Mouse (Mus musculus) adrenal gland, postnatal 14 days (tissue): Measurements from ENCODE around the gene Megf6. TPM values are rescaled to one million over a fixed set of nuclear protein-coding genes. Genes with fewer than 3 reads are reported as not detected.

Experiments used
- DNase-seq: peaks from one replicate; pipeline ENCODE4 v3.0.0; 2021; ENCODE audit warnings: mixed read lengths
- long read RNA-seq, 2 experiments: library from polyadenylated mRNA; stranded (forward); transcript quantifications; one replicate each; pipeline ENCODE4 v2.0.0; 2021
- total RNA-seq: library from RNA; stranded (reverse); gene quantifications from 2 replicates; pipeline ENCODE4 v1.2.3, GENCODE M21; 2021

Megf6 gene
- total RNA-seq, result 7.3 and 8.3 TPM in 2 replicates
- long read RNA-seq, experiment 1, partial matches to known transcripts, result 0 of 3 reads
- long read RNA-seq, experiment 1, other reads (novel, unspliced or antisense), result 2 of 3 reads
- long read RNA-seq, experiment 2, full-length matches to known transcripts, result 1 of 2 reads
- long read RNA-seq, experiment 2, partial matches to known transcripts, result 0 of 2 reads
- long read RNA-seq, experiment 2, other reads (novel, unspliced or antisense), result 1 of 2 reads

DNA sequence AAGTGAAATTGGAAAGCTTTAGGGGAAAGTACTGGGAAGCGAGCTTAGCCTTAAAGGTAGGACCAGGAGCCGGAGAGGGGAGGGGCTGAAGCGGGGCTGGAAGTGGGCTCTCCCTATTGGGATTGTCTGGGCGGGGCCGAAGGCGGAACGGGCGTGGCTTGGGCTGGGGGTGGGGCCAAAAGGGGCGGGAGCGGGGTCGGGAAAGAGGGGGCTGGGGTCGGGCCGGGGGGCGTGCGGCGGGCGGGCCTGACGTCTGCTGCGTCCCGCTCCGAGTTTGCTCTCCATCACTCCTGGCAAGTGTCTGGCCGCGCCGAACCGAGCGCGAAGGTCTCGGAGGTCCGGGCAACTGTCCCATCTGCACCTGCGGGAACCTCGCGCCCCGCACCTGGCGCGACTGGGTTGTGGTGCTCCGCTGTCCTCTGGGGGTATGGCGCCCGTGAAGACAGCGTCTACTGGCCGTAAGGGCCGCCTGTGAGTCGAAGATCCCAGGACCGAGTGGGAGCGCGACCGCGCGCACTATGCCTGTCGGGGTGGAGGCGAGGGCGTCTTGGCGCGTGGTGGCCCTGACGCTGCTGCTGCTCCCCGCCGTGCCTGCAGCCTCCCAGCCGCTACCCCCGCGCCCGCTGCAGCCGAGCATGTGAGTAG is at the start of gene Megf6:
Gene Megf6, plus strand, starts transcription at position 225 of the 645 bp plus-strand sequence.
- DNase-seq, result no peak

DNA sequence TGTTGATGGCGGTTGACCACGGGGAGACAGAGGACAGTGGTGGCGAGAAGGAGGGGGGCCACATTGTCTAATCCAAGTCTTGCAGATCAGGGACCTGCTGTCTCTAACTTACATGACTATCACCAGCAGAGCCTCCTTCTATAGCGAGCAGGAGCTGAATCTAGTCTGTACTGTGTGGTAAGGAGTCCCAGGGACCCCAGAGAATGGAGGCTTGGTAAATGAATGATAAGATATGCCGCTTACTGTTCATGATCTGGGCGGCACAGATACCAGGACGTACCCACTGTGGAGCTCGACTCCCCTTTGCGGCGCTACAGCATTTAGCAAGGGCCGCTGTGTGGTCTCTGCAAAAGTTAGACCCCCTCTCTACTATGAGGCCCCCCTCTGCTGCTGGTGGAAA is 48.7 kb upstream of the Megf6 start:
- DNase-seq, result no peak

DNA sequence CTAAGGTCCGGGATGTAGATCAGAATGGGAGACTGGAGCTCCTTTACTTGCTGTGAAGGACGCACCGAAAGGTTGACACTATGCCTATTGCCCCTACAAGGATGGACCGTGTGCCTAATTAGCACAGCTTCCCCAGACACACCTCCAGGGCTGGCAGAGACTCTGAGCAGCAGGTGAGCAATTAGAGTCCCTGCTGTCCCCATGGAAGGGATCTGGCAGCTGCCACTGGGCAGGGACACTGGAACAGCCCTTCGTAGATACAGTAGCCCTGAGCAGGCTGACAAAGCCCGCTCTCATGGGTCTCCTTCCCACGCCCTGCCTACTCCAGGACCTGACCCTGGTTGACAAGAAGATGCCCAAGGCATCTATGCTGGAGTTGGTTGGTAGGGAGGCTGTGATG is 48.2 kb upstream of the Megf6 start:
- DNase-seq, result no peak

DNA sequence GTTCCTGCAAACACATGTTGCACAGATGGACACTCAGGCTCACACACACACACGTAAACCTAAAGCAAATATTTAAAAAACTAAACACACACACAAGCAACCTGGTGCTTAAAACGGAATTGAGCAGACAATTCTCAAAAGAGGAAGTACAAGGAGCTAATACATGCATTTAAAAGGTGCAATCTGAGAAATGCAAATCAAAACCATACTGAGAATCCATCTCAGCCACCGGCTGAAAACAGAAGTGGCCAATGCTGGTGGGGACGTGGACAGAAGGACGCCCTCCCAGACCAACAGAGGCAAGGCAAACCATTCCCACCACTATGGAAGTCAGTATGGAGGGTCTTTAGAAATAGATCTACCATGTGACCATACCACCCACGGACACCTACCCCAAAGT is 47.0 kb upstream of the Megf6 start:
- DNase-seq, result no peak

DNA sequence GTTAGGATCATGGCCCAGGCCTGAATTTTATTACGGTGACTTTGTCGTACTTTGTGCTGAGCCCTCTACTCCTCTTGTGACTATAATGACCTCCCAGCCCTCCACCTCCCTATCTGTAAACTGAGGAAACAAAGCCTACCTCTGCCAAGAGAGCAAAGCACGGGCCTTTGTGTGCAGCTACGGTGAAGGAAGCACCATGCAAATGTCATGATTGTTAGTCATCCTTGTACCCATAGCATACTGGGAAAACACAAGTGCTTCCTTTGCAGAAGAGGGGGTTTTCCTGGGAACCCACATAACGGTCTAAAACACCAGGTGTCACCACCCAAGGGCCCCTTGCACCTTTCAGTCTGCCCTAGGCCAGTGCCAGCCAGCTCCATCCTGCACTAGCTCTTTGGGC is 45.3 kb upstream of the Megf6 start:
- no peak for DNase-seq

DNA sequence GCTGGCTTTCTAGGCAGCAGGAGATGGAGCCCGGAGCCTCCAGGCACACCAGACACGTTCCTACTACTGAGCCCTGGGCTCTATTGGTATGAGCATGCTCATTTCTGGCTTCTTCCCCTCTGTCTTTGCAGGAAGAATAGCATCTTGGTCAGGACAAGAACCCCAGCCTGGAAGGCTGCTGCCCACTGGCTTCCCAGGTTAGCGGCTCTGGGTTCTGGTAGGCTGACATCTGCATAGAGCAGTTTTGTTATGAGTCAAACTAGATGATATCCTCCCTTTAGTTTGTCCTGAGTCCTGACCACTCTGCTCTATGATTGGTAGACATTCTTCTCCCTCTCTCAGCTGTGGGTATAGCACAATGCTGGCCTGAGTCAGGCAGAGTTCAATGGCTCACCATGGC is 43.3 kb upstream of the Megf6 start:
- DNase-seq, result no peak

DNA sequence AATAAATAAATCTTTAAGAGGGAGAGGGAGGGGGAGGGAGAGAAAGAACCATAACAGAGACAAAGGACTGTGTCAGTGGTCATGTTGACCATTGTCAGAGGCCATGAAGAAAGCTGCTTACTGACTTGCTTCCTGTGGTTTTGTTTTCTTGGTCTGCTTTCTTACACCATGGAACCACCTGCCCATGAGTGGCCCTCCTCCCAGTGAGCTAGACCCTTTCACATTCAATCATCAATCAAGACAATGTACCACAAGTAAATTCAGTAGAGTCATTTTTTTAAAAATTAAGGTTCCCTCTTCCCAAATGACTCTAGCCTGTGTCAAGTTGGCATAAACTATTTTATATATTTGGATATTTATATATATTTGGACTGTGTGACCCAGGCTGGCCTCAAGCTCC is 40.6 kb upstream of the Megf6 start:
- no peak for DNase-seq

DNA sequence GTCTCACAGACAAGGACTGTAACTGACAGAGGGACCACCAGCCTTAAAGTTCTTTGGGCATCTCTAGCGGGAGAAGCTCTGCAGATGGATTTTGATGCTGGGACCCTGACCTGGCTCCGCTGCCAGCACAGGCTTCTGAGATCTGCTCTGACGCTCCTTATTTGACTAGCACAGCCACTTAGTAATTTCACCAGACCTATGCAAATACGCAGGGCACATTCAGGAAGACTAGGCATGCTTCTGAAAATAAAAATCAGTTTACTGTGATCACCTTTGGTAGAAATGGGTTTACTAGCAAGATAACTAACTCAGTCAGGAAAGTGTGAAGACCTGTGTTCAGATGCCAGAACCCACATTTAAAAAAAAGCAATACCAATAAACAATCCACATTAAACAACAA is 38.6 kb upstream of the Megf6 start:
- DNase-seq, result no peak

DNA sequence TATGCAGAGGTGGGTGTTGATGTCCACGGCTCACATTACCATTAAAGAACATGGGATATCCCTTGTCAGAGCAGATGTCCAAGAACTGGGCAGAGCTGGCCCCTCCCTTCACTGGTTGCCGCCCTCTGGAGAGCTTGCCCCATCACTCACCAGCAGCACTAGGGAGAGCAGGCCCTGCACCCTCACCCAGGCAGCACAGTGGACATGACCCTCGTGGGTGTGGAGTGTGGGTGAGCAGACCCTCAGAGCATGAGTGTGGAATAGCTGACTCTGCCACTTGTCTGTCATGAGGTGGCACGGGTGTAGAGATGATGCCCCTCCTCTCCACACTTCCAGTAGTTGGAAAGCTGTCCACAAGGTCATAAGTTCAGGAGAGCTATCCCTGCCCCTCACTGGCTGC is 35.7 kb upstream of the Megf6 start:
- no peak for DNase-seq

DNA sequence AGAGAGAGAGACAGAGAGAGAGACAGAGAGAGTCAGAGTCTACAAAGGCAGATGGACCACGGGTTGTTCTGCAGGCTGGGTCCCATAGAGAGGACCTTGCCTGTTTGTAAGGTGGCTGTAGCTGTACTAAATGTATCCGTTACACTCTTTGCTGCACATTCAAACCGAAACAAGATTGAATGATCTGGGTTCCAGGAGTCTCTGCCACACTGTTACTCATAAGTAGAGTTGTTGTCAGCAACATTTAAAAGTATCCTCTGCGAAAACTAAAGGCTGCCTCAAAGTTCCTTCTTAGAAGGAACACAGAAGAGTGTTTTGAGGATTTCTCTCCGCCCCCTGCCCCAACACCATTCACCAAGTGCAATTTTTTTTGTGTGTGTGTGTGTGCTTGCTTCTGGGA is 33.4 kb upstream of the Megf6 start:
- DNase-seq, result no peak

DNA sequence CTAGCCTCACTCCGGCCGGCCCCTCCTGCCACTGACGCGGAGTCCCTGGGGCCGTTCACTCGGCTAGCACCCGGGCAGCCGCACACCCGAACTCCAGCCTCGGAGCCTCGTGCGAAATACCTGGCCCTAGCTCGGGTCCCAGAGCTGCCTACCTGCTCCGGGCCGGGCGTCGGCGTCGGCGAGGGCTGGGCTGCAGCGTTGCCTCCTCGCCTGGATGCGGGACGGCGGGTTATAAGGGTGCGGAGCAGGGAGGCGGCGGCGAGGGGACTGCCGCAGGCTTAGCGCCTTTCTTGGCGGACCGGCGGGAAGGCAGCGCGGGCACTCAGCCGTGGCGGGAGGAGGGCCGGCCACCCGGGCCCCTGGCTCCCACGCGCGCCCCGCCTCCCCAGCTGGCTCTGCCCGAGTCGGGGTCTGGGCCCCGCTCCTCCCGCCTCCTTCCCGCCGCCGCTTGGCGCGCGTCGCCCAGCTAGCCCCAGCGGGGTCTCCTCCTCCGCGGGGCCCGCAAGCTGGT is 30.8 kb upstream of the Megf6 start:
- peak; percentile 26 for DNase-seq

DNA sequence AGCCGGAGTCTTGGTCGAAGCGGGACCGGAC is 30.5 kb upstream of the Megf6 start, which contains the start of gene Trp73:
Gene Trp73, minus strand, starts transcription at position 27 of the 31 bp plus-strand sequence.
- no peak for DNase-seq

DNA sequence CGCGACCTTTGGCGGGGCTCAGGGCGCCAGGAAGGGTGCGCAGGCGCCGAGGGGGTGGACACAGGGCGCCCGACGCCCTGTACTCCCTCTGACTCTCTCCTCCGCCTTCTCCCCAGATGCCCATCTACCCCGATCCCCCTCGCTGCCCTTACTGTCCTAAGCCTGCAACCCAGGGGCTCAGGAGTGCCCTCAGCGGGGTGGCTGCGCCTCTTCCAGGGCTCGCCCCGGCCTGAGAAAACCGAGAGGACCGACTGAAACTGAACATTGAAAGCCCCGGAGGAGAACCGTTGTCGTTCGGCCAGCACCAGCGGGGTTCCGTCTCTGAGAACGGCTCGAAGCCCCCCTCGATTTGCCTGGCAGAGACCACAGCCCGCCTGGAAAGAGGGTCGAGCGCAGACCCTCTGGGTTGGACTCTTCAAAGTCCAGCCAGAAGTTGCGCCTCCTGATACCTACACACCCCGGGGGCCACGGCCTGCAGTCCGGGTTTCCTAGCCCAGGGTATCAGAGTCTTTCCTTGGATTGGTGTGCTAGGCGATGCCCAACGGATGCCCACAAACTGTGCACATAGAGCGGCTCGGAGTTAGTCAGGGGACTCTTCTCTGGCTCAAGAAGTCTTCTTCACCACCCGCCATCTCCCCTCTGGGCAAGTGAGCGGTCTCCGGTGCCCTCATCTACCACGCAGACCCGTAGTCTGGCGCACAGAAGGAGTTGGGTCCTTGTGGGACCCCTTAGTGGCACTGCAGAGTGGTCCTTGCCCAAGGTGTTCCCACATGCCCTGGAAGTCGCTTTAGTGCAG is 30.1 kb upstream of the Megf6 start:
- no peak for DNase-seq

DNA sequence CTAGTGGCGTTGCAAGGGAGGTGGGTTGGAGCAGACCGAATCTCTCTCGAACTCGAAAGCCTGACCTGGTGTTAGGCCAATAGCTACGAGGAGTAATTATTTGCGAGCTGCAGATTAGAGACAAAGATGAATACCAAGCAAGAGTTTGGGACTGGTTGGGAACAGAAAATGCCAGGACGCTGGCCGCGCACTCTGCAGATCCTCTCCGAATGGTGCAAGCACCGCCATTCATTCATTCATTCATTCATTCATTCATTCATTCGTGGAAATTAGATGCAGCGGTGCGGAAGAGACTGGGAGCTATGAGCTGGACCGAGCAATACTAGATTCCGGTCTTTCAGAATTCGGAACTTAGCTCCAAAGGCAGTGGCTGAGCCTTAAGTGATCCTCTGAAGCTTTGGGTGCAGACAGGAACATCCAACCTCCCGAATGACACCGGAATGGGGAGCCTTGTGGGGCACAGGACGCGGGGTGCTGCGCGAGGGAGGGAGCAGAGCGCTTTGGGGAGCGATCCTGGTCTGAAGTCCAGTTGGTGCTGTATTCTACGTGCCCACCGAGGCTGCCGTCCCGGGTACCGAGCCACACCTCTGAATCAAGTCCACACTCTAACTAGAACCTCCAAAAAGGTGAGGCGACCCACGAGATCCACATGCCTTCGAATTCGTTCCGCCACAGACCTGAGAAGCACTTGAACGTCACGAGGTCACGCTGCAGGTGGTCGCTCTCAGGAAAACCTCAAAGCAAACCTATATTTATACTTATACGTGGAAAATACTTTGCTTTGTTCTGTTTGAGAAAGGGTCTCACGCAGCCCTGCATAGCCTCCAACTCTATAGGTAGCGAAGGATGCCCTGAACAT is 29.3 kb upstream of the Megf6 start:
- no peak for DNase-seq

DNA sequence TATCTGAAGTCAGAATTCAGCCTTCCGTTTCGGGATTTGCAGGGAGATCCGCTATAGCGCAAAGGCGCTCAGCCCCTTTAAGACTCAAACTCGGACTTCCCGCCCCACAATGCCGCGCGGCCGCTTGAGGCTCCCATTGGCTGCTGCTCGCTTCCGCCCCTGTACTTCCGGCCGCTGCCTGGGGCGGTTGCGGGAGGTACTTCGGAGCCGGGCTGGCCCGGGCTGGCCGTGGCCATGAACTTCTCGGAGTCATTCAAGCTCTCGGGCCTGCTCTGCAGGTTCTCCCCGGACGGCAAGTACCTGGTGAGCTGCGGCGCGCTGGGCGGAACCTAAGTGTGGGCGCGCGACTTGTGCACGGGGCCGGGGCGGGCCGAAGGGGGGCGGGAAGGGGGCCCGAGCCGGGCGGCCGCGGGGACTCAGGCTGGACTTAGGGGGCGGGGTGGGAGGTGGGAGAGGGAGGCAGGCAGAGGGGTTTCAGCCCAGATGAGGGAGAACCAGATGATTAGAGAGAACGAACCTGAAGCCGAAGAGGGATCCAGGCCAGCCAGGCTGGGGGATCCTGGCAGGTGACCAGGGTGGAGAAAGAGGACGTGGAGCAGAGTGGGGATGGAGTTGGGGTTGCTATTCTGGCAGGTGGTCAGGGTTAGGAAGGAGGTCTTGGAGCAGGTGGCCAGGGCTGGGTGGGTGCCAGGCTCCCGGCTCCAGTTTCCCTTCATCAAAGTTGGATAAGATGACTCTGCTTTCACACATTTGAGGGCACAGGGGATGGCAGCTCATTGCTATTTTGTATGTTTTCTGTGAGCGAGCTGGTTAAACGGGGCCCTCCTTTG is 28.1 kb upstream of the Megf6 start, which contains the start of gene Wrap73:
Gene Wrap73, plus strand, starts transcription at position 162 of the 830 bp plus-strand sequence.
- DNase-seq, result peak; percentile 95

DNA sequence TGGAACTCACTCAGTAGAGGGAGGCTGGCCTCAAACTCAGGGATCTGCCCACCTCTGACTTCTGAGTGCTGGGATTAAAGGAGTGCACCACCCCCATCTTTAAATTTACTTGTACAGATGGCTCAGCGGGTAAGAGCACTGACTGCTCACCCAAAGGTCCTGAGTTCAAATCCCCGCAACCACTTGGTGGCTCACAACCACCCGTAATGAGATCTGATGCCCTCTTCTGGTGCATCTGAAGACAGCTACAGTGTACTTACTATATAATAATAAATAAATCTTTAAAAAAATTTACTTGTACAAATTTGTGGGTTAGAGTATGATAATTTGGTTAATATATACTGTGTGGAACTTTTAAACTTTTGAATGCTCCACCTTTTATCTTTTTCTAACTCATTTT is 25.8 kb upstream of the Megf6 start:
- no peak for DNase-seq

DNA sequence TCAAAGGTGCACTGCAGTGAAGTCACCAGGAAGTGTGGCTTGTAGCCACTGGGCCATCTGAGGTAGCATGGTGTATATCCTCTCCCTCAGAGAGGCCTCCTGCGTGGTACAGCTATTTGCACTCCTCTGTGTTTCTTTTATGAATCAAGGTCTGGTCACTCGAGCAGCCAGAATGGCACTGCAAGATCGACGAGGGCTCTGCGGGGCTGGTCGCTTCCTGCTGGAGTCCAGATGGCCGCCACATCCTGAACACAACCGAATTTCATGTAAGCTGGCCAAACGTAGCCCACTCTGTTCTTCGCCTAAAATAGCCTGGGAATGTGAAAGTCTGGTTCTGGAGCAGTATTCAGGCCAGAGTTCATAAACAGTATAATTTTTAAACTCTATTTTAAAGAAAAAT is 24.2 kb upstream of the Megf6 start:
- DNase-seq, result no peak

DNA sequence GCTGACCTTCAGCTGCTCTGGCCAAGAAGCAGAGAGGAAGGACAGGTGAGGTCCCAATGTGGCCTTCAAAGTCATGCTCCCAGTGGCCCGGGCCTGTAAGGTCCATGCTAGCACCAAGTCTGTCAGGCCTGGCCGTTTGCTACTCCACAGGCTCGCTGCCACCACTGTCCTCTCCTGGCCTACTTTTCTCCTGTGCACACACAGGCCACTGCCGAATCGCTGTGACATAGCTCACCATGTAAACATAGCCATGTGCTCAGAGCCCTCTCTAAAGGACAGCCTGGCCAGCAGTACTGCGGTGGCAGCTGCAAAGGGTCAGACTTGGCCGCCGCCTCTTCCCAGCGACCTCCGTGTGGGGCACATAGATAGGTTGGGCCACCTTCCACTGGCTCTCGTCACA is 16.4 kb upstream of the Megf6 start:
- no peak for DNase-seq

DNA sequence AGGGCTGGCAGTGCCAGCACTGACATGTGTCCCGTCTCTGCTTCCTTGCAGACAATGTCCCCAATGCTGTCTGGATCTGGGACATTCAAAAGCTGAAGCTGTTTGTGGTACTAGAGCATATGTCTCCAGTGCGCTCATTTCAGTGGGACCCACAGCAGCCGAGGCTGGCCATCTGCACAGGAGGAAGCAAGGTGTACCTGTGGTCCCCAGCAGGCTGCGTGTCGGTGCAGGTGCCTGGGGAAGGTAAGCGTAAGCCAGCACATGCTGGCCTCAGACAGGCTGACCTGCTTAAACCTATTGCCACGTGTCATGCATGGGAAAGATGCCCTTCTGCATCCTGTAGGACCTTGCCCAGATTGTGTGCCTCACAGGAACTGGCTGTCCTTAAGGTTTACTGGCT is 14.5 kb upstream of the Megf6 start:
- no peak for DNase-seq

DNA sequence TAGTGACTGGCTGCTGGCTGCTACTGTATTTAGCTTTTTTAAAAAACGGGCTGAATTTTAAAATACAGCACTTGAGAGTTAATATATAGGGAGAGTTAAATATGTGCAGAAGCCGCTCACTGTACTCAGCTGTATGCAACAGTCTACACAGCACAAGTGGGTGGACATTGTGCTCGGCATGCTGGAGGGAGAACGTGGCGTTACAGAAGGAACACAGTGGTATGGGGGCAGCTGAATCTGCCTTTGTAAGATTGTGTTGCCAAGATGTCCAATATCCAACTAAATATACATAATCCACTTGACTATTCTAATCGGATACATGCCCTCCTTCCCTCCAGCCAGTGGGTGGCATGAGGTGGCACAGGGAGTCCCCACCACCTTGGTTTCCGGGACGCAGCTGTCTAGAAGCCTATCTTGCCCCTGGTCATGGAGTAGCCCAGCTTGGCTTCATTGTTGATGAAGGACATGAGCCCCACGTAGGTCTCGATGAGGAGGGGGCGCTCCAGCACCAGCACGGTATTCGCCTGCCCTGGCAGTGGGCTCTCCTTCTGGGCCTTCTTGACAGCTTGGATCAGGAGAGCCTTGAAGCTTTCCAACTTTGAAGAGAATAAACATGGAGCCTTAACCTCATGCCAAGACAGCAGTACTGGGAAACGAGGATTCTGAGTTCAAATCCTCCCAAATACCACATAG is 12.4 kb upstream of the Megf6 start:
- no peak for DNase-seq

DNA sequence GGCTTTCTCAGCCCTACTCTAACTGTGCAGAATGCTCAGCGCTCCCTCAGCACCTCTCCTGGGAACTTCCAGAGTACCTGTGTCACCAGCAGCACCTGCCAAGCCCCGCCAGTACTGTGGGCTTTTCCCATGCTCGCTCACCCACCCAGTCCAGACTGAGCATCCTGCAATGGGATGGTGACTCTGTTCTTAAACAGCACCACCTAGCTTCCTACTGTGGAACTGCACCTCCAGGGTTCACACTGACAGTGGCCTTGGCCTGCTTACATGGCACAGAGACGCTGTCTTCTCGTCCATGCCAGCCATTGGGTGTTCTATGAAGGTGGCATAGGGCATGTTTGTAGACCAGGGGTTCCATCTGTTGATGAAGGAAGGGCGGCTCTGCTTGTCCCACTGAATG is 11.5 kb upstream of the Megf6 start:
- peak; percentile 89 for DNase-seq
